7 mouse cellular contexts compared by ENCODE assay signal in the genomic region with DNA sequence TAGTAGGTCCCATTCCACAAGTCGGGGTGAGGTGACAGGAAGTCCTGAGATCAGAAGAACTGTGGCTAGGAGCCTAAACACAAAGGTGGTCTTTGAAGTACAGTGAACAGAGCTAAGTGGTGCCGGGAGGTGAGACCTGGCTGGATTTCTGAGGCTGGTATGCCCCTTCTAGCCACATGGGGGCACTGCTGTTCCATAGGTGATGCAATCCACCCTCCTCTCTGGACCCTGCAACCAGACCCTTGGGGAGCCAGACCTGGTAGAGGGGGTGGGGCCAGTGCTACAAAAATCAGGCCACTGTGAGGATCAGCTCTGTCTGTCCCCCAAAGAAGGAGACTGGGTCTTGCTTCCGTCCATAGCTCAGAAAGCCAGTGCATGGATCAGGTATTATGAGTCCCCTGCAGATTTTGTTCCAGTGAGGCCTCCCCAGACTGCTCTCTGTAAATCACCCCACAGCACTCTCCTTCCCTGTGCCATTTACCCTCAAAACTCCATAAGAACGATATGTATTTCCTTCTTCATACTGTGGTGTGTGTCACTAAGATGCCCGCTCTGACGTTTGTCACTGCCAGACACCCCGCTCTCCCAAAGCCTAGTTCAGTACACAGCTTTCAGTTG. TPM values are rescaled to one million over a fixed set of nuclear protein-coding genes. Genes with fewer than 3 reads are reported as not detected.
DNase-seq lines count a peak whose midpoint lies in the region; ATAC-seq lines count a peak whose summit lies in the region.

No protein-coding gene starts in this region.

- ATAC-seq in intestine, embryonic 15.5 days = peak; percentile 43; the same call in 1 of the 2 replicates
- ATAC-seq in megakaryocyte-erythroid progenitor cell, adult 5-6 weeks (replicated peaks; ENCODE audit: low FRiP score, low TSS enrichment, poor library complexity, severe bottlenecking) = peak; percentile 79

- no peak overlapping the region for H3K4me2 ChIP-seq in intestine, embryonic 15.5 days (replicated peaks)

- no peak overlapping the region for H3K4me3 ChIP-seq in intestine, embryonic 15.5 days (replicated peaks)

- intact Hi-C loops in left cerebral cortex, postnatal 25 days (cut with DNase I) = loop anchor here (1.0 to 5.0 kb wide), 2 partner anchors 94 to 548 kb away; no protein-coding TSS in a partner anchor

- H3K9me3 ChIP-seq in intestine, embryonic 15.5 days = no peaks in the 10 kb centered on the region

- no peaks in the 10 kb centered on the region for H3K27me3 ChIP-seq in intestine, embryonic 15.5 days (replicated peaks)

- no peaks in the 10 kb centered on the region for H3K36me3 ChIP-seq in intestine, embryonic 15.5 days

- peaks cover 5% of the 10 kb centered on the region for H3K4me1 ChIP-seq in intestine, embryonic 15.5 days (replicated peaks)

- no peak overlapping the region for H3K27ac ChIP-seq in intestine, embryonic 15.5 days

- WGBS in intestine, embryonic 15.5 days = 47% methylated on average over 7 of the region's 7 CpGs

- DNase-seq in adrenal gland, adult 2 months = peak; percentile 57
- DNase-seq in embryo, embryonic 10 days (ENCODE audit: low spot score) = peak; percentile 86
- peak; percentile 67 for DNase-seq in gastrocnemius, postnatal 10 days
- DNase-seq in left cerebral cortex, postnatal 25 days (ENCODE audit: low spot score in 2 of 2) = peak; percentile 73 to 75
- DNase-seq in skeletal muscle tissue, adult 2 months (ENCODE audit: low read depth, low spot score) = peak; percentile 29

- H3K9ac ChIP-seq in intestine, embryonic 15.5 days = no peak overlapping the region

RNA-seq across cellular contexts. Expression of a gene that starts 2.8 kb away (rescaled TPM):
- total RNA-seq in adrenal gland, adult 2 months (2021) = not detected
- not detected in 2 replicates for polyA plus RNA-seq in adrenal gland, adult 2 months (2012; rRNA removed)
- not detected for total RNA-seq in gastrocnemius, postnatal 10 days (2021)
- polyA plus RNA-seq in intestine, embryonic 15.5 days (2015; fragmentation: Nextera tagmentation; extraction: Ambion mirVana) = not detected in 2 replicates
- total RNA-seq in left cerebral cortex, postnatal 25 days (2021) = not detected
- not detected in 2 replicates for total RNA-seq in megakaryocyte-erythroid progenitor cell, adult 5-6 weeks (2014; fragmentation: Nextera tagmentation)
- not detected in 2 replicates for total RNA-seq in megakaryocyte-erythroid progenitor cell, adult 5-6 weeks (2017)

RNA-seq across cellular contexts. Expression of a gene that starts 7.9 kb away (rescaled TPM):
- total RNA-seq in adrenal gland, adult 2 months (2021) = under 1 TPM in 1 of 2 experiments, not detected in 1; 0.12 TPM
- polyA plus RNA-seq in adrenal gland, adult 2 months (2012; rRNA removed) = 0.04 TPM in 1 of 2 replicates, not detected in the other
- under 1 TPM; 0.16 to 0.26 TPM for total RNA-seq in gastrocnemius, postnatal 10 days (2021)
- polyA plus RNA-seq in intestine, embryonic 15.5 days (2015; fragmentation: Nextera tagmentation; extraction: Ambion mirVana) = 8.6 and 10.1 TPM in 2 replicates
- total RNA-seq in left cerebral cortex, postnatal 25 days (2021) = 1 to 10 TPM; 1.1 to 1.4 TPM
- not detected in 2 replicates for total RNA-seq in megakaryocyte-erythroid progenitor cell, adult 5-6 weeks (2014; fragmentation: Nextera tagmentation)
- total RNA-seq in megakaryocyte-erythroid progenitor cell, adult 5-6 weeks (2017) = not detected in 2 replicates

RNA-seq across cellular contexts. Expression of a gene that starts 36.6 kb away (rescaled TPM):
- 1 to 10 TPM; 3.6 to 8.9 TPM for total RNA-seq in adrenal gland, adult 2 months (2021)
- polyA plus RNA-seq in adrenal gland, adult 2 months (2012; rRNA removed) = 5.2 and 10.3 TPM in 2 replicates
- total RNA-seq in gastrocnemius, postnatal 10 days (2021) = 1 to 10 TPM; 3.9 to 4.5 TPM
- polyA plus RNA-seq in intestine, embryonic 15.5 days (2015; fragmentation: Nextera tagmentation; extraction: Ambion mirVana) = 14.5 and 15.0 TPM in 2 replicates
- 1 to 10 TPM; 6.3 to 7.1 TPM for total RNA-seq in left cerebral cortex, postnatal 25 days (2021)
- total RNA-seq in megakaryocyte-erythroid progenitor cell, adult 5-6 weeks (2014; fragmentation: Nextera tagmentation) = 6.9 and 9.0 TPM in 2 replicates
- 5.9 and 6.4 TPM in 2 replicates for total RNA-seq in megakaryocyte-erythroid progenitor cell, adult 5-6 weeks (2017)

RNA-seq across cellular contexts. Expression of a gene that starts 53.5 kb away (rescaled TPM):
- 100 to 1,000 TPM in 1 of 2 experiments, 10 to 100 TPM in 1; 86.6 to 366 TPM for total RNA-seq in adrenal gland, adult 2 months (2021)
- polyA plus RNA-seq in adrenal gland, adult 2 months (2012; rRNA removed) = 253 and 508 TPM in 2 replicates
- 10 to 100 TPM; 15.1 to 16.9 TPM for total RNA-seq in gastrocnemius, postnatal 10 days (2021)
- 8.0 and 9.1 TPM in 2 replicates for polyA plus RNA-seq in intestine, embryonic 15.5 days (2015; fragmentation: Nextera tagmentation; extraction: Ambion mirVana)
- total RNA-seq in left cerebral cortex, postnatal 25 days (2021) = 10 to 100 TPM; 89.9 to 93.5 TPM
- total RNA-seq in megakaryocyte-erythroid progenitor cell, adult 5-6 weeks (2014; fragmentation: Nextera tagmentation) = 27.7 and 27.8 TPM in 2 replicates
- total RNA-seq in megakaryocyte-erythroid progenitor cell, adult 5-6 weeks (2017) = 9.4 and 11.2 TPM in 2 replicates

Comparison
In these comparisons a context has a peak if more than half of its experiments do, and no peak if none do; other contexts are left out.
1. DNase-seq: peak in every context shown above with its lines; median percentile 86 in embryo, embryonic 10 days; 74 in left cerebral cortex, postnatal 25 days; 67 in gastrocnemius, postnatal 10 days; 57 in adrenal gland, adult 2 months; 29 in skeletal muscle tissue, adult 2 months.